Mouse (Mus musculus) testis, postnatal 10 days (tissue): ENCODE measurements around the gene Efs.
A peak's percentile ranks its signal among the peaks of the same experiment; 100 is the strongest.
"Not testable (repeated sequence)": the region's sequence is repeated elsewhere in the genome, so short reads cannot be mapped to it uniquely, and the experiment has no call there.

Experiments used
- DNase-seq: peaks from one replicate; pipeline ENCODE4 v3.0.0; 2021; ENCODE audit warnings: low spot score

The Efs gene

DNA sequence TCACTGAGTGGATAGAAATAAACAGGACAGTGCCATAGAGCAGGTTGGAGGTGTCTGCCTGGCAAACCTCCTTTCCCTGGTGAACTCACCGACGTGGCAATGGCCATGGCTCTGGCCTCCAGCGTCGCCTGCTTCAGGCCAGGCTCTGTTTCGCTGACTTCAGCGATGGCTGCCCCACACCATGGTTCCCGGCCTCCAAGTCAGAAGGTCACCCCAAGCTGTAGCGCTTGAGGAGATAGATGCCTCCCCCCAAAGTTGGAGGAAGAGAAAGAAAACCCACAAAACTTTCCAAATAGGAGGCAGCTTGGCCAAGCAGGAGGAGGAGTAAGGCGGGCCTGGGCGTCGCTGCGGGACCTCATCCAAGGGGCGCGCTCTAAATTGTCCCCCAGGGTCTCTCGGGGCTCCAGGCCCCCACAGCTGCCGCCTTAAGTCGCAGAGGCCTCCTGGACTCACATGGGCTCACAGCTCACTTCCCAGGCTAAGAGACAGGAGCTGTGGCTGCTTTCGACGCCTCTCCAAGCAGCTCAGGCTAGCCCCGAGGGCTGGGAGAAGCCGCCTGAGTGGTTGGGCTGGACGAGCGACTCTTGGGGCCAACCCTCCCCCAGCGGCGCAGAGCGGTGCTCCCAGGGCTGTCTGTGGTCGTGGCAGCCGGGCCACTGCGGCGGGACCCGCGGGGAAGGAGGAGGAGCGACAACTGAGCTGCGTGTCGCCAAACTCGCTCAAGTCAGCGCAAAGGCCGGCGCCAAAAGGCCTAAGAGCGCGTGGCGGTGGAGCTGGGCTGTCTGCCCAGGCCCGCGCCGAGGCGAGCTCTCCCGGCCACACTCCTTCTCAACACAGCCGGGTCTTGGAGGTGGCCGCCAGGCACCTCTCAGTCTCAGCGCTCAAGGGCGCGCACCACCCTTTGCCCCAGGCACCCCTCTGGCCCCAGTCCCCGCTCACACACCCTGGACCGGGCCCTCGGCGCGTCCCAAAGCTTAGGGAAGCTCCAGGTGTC, at the start of gene Efs:
TSS of gene Efs (minus strand) at position 778 of the 994 bp plus-strand sequence.
- DNase-seq = peak; percentile 74

DNA sequence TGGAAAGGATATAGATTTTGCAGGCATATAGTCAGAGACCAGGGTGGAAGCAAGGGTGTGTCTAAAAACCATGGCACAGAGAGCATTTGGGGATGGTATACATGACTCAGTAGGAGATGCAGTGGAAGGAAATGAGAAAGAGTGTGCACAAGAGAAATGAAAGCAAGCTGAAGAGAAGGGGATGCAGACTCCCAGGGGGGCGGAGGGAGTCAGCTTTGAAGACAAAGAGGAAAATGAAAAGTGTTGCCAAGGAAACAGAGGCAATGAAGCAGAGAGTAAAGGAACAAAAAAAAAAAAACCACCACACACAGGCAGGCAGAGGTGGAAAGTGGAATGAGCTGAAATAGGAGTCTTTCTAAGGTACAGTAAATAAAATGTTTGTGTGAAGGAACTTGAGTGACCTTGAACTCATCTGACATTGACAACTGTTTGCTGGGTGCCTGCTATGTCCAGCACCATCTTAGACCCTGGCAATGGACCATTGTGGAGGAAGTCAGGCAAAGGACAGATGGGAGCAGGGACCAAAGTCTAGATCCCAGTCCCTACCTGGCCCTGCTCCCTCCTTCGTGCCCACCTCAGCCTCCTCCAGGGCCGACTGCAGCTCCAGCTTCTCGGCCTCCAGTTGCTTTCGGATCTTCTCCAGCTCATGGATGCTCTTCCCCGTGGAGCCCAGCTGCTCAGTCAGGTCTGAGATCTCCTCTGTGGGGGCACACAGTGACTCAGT, 48.3 kb upstream of the Efs start:
- DNase-seq = no peak

DNA sequence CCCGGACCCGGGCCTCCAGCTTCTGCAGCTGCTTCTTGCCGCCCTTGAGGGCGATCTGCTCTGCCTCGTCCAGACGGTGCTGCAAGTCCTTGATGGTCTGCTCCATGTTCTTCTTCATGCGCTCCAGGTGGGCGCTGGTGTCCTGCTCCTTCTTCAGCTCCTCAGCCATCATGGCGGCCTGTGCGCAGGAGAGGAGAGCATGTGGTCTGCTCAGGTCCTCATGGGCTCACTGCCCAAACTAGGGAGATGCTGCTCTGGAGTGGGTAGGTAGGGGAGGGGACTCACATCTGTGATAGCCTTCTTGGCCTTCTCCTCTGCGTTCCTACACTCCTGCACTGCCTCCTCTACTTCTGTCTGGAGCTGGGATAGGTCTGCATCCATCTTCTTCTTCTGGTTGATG, 46.9 kb upstream of the Efs start:
- DNase-seq = not testable (repeated sequence)

DNA sequence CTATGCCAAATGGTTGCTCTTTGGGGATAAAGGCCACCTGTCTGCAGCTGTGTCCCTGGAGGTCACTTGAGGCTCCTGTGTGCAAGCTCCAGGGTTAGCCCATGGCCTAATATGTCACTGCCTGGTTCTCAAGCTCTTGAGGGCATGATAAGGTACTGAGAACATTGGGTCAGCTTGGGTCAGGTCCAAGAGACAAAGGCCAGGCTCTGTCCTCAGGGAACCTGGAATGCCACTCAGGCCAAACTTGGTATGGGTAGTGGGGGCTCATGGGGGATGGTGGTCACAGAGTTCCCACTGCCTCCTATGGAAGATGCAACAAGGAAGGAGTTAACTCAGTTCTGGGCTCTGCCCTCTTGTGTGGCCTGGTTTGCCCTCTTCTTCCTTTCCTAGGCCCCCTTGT, 42.4 kb upstream of the Efs start:
- no peak for DNase-seq

DNA sequence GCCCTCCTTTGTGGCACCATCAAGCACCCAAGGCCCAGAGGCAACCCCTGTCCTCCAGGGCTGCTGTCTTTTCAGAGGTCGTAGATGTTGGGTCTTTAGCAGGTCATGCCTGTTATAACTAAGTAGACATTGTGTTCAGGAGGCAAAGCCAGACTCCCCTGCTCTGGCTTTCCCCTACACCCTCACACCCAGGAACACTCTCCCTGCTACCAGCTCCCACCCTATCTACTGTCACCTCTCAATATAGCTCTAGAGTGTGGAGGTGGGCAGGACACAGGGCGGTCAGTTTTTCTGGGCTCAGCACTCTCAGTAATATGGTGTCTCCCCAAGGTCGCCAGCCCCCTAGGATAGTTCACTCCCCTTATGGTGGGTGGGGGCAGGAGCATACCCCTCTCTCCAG, 41.9 kb upstream of the Efs start:
- no peak for DNase-seq

DNA sequence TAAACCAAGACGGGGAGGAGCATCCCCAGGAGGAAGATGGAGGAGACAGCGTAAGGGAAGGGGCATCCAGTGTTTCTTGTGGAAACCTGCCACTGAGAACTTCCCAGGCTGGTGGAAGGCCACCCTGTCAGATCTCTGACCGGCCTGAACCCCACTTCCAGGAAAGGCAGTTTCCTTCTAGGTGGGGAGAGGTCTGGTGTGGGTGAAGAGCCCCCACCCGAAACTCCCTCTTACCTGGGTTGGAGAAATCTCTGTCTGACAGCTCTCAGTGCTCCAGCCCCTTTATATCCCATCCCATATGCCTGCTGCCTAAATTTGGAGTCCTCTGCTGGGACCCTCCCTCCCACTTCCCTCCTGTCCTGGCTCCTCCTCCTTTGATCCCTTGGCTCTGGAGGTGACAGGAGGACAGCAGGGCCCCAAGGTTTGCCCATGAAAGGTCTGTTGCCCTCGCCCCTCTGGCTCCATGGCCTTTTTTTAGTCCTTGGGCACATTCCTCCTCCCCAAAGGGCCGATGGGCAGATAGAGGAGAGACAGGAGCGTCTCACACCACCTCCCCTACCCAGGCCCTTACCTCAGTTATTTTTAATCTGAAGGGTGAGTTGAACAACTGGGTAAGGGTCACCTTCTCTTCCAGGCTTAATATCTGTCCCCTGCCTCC, 40.5 kb upstream of the Efs start, which contains the start of gene Myh6:
TSS of gene Myh6 (minus strand) at position 608 of the 658 bp plus-strand sequence.
- DNase-seq = no peak

DNA sequence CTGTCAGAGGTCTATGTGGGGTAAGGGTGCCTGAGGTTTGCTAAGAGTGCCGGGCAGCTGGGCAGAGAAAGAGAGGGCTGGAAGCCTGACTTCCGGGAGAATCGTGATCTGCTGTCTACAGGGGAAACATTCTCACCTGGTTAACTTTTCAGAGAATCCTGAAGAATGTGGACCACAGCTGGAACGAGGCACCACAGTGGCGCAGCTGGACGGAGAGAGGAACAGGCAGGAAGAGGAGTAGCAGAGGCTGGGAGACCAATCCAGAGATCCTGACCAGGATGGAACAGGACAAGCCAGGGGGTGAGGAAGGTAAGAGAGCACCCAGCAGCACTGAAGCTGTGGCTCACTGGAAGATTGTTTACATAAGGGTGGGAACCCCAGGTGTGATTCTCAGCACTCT, 39.7 kb upstream of the Efs start:
- DNase-seq = no peak

DNA sequence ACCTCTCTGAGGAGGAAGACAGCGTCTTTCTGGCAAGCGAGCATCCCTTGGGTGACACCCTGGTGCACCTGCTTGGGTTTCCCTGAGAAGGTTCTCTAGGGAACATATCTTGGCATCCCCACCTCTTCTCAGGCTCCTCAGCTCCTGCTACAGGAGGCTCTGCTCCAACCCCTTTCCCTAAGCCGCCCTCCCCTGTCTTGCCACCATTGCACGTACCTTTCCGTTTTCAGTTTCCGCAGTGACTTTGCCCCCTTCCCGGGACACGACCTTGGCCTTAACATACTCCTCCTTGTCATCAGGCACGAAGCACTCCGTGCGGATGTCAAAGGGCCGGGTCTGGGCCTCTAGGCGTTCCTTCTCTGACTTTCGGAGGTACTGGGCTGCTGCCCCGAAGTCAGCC, 39.1 kb upstream of the Efs start:
- no peak for DNase-seq

DNA sequence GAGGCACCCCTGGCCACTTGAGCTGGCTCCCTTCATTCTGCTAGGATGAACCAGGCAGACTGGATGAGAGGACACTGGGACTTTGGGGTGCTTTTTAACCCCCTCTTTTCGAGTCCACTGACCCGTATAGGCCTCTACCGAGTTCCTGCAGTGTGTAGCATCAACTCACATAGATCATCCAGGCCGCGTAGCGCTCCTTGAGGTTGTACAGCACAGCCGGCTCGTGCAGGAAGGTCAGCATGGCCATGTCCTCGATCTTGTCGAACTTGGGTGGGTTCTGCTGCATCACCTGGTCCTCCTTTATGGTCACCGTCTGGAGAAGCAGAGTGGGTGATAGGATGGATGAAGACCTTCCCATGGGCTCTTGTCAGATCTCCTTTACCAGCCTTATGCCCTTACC, 37.8 kb upstream of the Efs start:
- no peak for DNase-seq

DNA sequence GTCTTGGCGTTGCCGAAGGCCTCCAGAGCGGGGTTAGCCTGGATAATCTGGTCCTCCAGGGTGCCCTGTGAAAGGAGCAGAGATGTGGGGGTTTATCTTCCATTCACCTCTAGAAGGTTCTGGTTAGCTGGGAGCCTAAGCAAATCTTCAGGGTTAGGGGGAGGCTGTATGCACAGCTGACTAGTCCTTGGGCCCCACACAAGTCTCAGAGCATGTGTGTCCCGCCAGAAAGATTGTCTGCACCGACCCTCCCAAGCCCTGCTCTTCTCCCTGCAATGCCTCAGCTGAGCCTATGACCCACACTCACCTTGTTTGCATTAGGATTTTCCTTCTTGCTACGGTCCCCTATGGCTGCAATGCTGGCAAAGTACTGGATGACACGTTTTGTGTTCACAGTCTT, 36.8 kb upstream of the Efs start:
- no peak for DNase-seq

DNA sequence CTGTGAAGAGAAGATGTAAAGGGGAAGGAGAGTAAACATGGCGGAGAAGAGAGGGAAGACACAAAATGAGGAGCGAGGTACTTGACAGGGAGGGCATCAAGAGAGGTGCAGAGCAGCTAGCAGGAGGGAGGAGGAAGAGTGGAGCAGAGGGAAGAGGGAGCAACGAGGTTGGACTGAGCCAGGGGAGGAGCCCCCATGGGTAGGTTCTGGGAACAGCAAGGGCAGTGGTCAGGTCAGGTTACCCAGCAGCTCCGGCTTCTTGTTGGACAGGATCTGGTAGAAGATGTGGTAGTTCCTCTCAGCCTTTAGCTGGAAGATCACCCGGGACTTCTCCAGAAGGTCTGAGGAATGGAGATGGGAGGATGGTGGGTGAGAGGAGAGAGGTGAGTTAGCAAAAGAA, 35.6 kb upstream of the Efs start:
- no peak for DNase-seq

DNA sequence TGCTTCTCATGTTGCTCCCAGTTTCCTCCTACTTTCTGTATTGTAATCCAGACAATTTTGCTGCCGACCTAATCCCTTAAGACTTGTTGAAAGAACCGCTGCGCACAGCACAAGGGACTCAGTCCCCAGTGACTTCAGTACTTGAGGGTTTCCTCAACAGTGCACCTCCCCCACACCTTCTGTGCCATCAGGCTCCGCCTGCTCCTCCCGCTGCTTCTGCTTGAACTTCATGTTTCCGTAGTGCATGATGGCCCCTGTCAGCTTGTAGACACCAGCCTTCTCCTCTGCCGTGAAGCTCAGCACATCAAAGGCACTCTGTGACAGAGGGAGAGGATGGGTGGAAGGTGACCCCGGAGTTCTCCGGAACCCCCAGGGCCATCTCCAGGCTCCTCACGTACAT, 34.8 kb upstream of the Efs start:
- DNase-seq = no peak

DNA sequence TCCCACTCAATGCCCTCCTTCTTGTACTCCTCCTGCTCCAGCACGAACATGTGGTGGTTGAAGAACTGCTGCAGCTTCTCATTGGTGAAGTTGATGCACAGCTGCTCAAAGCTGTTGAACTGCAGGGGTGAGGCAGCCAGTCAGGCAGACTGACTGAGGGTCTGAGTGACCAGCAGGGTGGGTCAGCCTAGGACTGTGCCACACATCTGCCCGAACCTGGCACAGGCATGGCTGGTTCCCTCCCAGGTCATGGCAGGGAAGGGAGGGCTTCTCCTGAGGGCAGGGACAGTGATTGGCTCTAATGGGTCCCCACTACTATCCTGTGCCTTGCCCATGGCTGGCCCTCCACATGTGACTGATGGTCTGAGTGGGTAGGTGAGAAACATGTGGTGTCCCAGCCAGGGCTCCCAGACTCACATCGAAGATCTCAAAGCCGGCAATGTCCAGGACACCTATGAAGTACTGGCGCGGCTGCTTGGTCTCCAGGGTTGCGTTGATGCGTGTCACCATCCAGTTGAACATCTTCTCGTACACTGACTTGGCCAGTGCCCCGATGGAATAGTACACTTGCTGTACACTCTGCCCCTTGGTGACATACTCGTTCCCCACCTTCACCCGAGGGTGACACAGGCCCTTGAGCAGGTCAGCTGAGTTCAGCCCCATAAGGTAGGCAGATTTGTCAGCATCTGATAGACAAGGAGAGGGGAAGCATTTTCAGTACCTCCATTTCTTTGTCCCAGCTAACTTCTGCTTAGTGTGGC, 34.1 kb upstream of the Efs start:
- DNase-seq = not testable (repeated sequence)

DNA sequence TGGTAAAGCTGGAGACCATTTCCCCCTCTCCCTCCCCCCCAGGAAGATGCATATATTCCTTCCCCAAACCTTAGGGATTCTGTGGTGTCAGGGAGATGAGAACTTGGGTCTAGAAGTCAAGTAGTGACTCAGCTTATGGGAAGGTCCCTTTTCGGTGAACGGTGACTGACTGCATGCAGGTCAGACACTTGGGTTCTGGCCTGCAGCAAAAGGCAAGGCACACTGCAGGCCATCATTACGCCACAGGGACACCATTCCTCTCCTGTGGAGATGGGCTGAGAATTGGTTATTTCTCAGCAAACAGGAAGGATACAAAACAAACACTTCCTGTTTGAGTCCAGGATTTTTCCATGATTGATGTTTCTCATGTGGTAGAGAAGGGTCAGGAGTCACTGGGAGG, 33.3 kb upstream of the Efs start:
- DNase-seq = no peak

DNA sequence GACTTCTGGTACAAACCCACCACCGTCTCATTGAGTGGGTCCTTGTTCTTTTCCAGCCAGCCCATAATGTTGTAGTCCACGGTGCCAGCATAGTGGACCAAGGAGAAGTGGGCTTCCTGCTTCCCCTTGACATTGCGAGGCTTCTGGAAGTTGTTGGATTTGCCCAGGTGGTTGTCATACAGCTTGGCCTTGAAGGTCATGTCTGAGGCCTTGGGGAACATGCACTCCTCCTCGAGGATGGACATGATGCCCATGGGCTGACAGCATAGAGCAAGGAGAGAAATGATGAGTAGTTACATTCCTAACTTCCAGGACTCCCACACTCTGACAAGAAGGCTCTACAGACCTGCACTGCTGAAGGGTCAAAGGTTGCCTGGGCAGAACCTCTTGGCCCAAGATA, 32.6 kb upstream of the Efs start:
- no peak for DNase-seq

DNA sequence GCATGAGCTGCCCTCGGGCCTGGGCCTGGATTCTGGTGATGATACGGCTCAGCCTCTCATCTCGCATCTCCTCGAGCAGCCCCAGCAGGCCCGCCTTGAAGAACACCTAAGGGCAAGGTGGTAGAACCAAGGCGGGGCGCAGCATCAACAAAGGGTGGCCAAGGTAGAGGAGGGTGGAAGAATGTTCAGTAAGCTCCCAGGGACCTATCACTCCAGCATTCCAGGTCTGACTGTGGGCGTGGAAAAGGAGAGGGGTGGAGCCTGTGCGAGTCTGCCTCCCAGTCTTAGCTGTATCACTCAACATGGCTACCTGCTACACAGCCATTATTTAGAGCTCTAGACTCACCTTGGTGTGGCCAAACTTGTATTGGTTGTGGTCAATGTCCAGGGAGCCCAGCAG, 30.6 kb upstream of the Efs start:
- DNase-seq = no peak

DNA sequence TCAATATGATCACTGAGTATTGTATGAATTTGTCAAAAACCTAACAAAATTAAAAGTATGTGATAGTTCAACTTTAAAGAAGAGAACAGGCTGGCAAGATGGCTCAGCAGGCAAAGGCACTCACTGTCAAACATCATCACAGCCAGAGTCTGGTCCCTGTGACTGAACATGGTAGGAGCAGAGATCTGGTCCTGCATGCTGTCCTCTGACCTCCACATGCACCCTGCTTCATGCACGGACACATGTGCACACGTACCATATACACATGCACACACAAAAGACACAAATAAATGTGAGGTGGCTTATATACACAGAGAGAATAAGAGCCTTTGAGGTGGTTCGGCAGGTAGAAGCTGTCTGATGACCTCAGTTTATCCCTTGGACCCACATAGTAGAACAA, 29.6 kb upstream of the Efs start:
- no peak for DNase-seq

DNA sequence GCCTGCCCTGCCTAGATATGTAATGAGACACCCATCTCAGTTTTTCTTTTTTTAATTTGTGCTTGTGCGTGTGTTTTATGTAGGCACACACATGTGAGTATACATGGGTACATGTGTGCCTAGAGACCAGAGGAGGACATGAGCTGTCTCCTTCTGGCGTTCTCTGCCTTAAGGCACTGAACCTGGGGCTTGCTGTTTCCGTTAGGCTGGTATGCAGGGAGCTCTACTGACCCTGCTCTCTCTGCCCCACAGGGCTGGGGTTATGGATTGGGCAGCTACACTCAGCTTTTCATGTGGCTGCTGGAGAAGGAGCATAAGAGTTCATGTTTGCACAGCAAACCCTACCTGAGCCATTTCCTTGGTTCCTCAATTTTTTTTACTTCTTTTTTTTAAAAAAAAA, 28.5 kb upstream of the Efs start:
- DNase-seq = no peak

DNA sequence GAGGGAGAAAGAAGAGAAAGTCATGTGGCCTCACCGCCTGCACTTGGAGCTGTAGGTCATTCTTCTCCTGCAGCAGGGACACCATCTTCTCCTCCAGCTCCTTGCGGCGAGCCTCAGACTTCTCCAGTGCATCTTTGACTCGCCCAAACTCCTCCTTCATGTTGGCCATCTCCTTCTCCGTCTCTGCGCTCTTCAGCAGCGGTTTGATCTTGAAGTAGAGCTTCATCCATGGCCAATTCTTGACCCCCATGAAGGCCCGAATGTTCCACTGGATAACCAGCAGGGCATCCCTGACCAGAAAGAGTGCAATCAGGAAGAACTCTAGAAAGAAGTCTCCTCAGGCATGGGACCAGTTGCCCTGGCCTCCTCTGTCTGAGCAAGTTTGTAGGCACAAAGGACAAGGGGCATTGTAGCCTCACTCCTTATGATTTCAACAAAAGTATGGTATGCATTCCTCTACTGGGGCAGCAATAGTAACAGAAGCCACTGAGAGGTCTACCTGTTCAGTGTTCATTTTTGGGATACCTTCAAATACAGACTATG, 27.8 kb upstream of the Efs start:
- DNase-seq = no peak

DNA sequence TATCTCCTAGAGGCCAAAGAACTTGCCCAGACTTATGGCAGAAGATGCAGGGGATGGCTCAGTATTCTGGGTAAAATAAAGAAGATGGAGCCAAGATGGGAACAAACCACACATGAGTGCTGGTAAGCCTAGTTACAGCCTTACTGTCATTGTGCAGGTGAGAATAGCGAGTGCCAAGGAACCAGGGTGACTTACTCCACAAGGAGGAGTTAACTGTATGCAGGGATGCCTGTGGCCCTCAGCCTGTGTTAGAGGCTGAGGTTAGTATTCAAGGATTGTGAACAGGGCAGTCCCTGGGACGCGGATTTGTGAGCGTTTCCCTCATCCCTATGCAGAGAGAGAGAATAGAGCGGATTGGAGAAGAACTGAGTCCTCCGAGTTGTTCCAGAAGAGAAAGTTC, 25.7 kb upstream of the Efs start:
- no peak for DNase-seq

DNA sequence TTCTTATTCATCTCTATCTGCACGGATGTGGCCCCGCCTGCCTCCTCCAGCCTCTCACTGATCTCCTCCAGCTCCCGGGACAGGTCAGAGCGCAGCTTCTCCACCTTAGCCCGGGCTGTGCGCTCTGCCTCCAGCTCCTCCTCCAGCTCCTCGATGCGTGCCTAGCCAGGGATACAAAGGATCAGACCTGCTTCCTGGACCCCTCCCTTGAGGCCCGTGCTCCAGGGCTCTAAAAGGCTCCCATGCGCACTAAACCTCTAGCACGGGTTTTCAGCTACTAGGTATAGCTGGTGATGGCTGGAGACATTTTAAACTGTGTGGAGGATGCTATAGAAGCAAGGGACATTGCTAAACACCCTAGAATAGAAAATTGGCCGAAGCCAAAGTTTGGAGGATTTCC, 24.6 kb upstream of the Efs start:
- DNase-seq = no peak

DNA sequence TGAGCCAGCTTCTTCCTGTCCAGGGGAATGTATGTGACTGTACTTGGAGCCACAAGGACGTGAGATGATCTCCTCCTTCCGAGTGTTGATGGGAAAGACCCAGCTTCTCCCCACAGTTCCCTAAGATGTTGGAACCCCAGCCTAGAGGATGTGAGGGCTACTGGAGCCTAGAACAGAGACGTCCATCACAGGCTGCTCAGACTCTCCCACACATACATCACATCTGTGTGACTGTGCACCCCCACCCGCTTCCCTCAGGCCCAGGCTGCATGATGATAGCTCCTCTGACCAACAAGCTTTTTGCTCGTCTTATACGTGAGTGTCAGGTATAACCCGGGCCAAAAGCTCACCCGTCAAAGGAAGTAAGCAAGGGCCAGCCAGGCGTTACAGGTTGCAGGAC, 22.9 kb upstream of the Efs start:
- no peak for DNase-seq
